Mouse (Mus musculus): ENCODE results near the gene Pak4.

GRCm38 (mm10) chr7:28576271-28576914 is 21.6 kb downstream of the Pak4 start:
- no peak for TF ChIP-seq GATA1 (IDR thresholded peaks at IDR 0.05; ENCODE audit: low read length)
- no peak for TF ChIP-seq TAL1 (IDR thresholded peaks at IDR 0.05; ENCODE audit: low read length)
